Mouse (Mus musculus) heart, embryonic 16.5 days (tissue): Measurements from ENCODE around the gene Fam98c. TPM values are rescaled to one million over a fixed set of nuclear protein-coding genes. Genes with fewer than 3 reads are reported as not detected.
"Not testable (repeated sequence)": the region's sequence is repeated elsewhere in the genome, so short reads cannot be mapped to it uniquely, and the experiment has no call there.

Experiments
- ATAC-seq: fragments of 200-750 bp; cut with Nextera tagmentation; replicated peaks from 2 replicates; pipeline ENCODE4 v1.8.0; 2017; ENCODE audit warnings: moderate number of reproducible peaks; ENCODE audit not compliant: insufficient read depth, low FRiP score; ENCODE audit errors: extremely low read depth
- H3K27ac ChIP-seq: fragments of 300-500 bp; sonication (generic); 2 replicates; pipeline ENCODE4 v1.5.1; 2014; ENCODE audit warnings: mild to moderate bottlenecking, low read length, control low read depth, moderate library complexity
- H3K27me3 ChIP-seq: fragments of 300-500 bp; sonication (generic); 2 replicates; pipeline ENCODE4 v1.6.1; 2014; ENCODE audit warnings: low read length, mixed read lengths; ENCODE audit not compliant: control insufficient read depth, insufficient read depth
- H3K36me3 ChIP-seq: fragments of 300-500 bp; sonication (generic); 2 replicates; pipeline ENCODE4 v1.6.1; 2014; ENCODE audit not compliant: control insufficient read depth, insufficient read depth
- H3K4me1 ChIP-seq: fragments of 300-500 bp; sonication (generic); 2 replicates; pipeline ENCODE4 v1.6.1; 2014; ENCODE audit warnings: low read length, mixed read lengths; ENCODE audit not compliant: control insufficient read depth, insufficient read depth
- H3K4me2 ChIP-seq: fragments of 300-500 bp; sonication (generic); 2 replicates; pipeline ENCODE4 v1.6.1; 2014; ENCODE audit warnings: low read depth, mild to moderate bottlenecking, control low read depth, low read length
- H3K4me3 ChIP-seq: fragments of 300-500 bp; sonication (generic); 2 replicates; pipeline ENCODE4 v1.5.1; 2014; ENCODE audit warnings: mild to moderate bottlenecking, control low read depth, low read length
- H3K9ac ChIP-seq: fragments of 300-500 bp; sonication (generic); 2 replicates; pipeline ENCODE4 v1.6.1; 2014; ENCODE audit warnings: low read length, control low read depth
- H3K9me3 ChIP-seq: fragments of 300-500 bp; sonication (generic); replicated peaks from 2 replicates; pipeline ENCODE4 v1.6.1; 2016; ENCODE audit warnings: low read length; ENCODE audit not compliant: control insufficient read depth
- WGBS: fragments of 180-500 bp; shearing (Covaris S2); extraction: QIAGEN DNeasy Blood & Tissue Kit; methylation state at CpG from one replicate; pipeline ENCODE4 v1.1.7; 2014; 5-methylcytosine and 5-hydroxymethylcytosine counted together
- polyA plus RNA-seq: library from polyadenylated mRNA; unstranded; fragments of >200 nt; fragmentation: Nextera tagmentation; extraction: Ambion mirVana; gene quantifications from 2 replicates; pipeline ENCODE4 v1.2.1, GENCODE M21; 2015

The Fam98c gene
- 17.3 and 18.8 TPM in 2 replicates for polyA plus RNA-seq

DNA sequence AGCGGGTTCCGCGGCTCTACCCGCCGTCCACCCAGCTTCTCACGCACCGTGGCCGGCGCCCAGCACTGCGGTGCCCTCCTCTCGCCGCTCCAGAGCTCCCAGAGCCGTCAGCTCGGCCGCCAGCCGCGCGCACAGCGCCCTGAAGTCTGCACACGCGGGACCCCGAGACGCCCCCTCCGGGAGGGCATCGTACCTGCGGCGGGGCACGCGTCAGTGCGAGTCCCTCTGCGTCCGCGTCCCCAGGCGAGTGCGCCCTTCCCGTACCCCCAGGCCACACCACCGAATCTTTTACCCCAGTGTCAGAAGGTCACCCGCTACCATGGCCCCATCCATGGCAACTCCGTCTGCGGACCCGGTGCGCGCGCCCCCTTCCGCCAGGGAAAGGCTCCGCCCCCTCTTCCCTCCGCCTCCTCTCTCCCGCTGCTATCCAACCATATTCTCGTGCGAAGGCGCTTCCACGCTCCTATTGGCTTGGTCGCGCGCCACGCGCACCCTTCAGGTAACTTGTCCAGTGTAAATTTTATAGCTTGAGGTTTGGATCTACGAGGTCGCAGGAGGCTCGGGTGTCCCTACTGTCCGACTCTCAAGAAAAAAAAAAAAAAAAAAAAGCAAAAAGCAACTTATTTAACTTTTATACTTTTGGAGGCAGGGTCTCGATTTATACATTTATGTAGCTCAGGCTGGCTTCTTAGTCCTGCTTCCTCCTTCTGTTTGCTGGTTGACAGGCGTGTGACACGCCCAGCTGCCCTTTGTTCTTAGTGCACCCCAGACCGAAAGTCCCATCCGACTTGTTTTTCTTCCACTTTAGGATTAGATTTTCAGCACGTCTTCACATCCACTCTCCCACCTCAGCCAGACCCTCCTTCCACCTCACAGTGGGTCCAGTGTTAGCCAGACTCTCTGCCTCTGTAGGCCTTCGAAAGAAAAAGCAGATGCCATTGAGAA, at the start of gene Fam98c:
TSS of gene Fam98c (minus strand) at position 397 of the 945 bp plus-strand sequence.
- WGBS = 3% methylated on average over 68 of the region's 68 CpGs
- Histone ChIP-seq H3K9me3 (0 out of 2 replicates have a peak, but pooled peaks cover 2% of the 10 kb centered on the region), H3K27me3 (peaks cover 21% of the 10 kb centered on the region)

DNA sequence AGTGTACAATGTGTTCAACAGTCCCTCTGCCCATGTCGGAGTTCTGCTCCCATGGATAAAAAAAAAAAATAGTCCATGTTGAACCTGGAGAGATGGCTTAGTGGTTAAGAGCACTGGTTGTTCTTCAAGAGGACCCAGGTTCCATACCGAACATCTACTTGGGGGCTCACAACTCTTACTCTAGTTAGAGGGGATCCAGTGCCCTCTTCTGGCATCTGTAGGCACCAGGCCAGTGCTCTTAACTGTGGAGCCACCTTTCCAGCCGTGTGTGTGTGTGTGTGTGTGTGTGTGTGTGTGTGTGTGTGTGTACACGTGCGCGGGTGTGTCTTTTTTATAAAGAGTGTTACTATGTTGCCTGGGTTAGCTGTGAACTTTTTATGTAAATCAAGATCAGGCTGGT, 46.5 kb upstream of the Fam98c start:
- Histone ChIP-seq H3K27me3 (no peaks in the 10 kb centered on the region), H3K4me2 (no peak overlapping the region), H3K36me3 (no peaks in the 10 kb centered on the region), H3K27ac (no peak overlapping the region), H3K4me1 (no peaks in the 10 kb centered on the region), H3K4me3 (no peak overlapping the region), H3K9ac (no peak overlapping the region), H3K9me3 (no peaks in the 10 kb centered on the region)
- no peak for ATAC-seq
- WGBS = 81% methylated on average over 6 of the region's 6 CpGs

More for the DNA sequence above, at the start of gene Fam98c:
- peak within 1 kb of the TSS; percentile 96 for H3K4me2 ChIP-seq
- H3K4me1 ChIP-seq = peaks cover 10% of the 10 kb centered on the region
- ATAC-seq = peak; percentile 86
- peak within 1 kb of the TSS; percentile 86 for H3K27ac ChIP-seq
- peaks cover 5% of the 10 kb centered on the region for H3K36me3 ChIP-seq
- peak within 1 kb of the TSS; percentile 89 for H3K9ac ChIP-seq
- H3K4me3 ChIP-seq = peak within 1 kb of the TSS; percentile 93

GRCm38 (mm10) chr7:29194230-29194629, 38.2 kb upstream of the Fam98c start:
- H3K4me3 ChIP-seq, H3K4me1 ChIP-seq, H3K27me3 ChIP-seq, ATAC-seq, H3K4me2 ChIP-seq, H3K9ac ChIP-seq, H3K36me3 ChIP-seq, H3K27ac ChIP-seq, H3K9me3 ChIP-seq: not testable (repeated sequence)
- WGBS = 70% methylated on average over 1 of the region's 1 CpGs

DNA sequence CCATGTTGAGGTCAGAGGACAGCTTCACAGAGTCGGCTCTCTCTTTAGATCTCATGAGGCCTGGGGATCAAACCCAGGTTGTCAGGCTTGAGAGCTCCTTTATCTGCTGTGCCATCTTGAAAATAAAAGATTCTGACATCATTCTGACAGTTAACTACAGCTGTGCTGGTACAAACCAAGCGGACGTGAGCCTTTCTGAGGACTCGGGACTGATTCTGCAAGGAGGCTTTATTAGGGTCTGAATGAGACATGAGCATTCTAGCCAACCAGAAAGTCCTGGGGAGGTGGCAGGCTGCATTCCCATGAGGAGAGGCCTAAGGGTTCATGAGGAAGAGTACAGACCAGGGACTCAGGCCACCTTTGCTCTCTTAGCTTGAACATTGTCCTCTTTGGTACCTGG, 25.3 kb upstream of the Fam98c start:
- not testable (repeated sequence) for ATAC-seq

DNA sequence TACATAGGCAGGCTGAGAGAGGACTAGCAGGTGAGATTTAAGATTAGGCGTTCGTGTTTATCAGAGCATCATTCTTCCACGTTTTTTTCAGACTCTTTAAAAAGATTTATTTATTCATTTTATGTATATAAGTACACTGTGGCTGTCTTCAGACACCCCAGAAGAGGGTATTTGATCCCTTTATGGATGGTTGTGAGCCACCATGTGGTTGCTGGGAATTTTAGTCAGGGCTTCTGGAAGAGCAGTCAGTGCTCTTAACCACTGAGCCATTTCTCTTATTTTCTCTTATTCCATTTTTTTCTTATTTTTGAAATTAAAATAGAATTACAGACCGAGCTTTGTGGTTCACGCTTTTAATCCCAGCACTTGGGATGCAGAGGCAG, 24.8 kb upstream of the Fam98c start:
- no peaks in the 10 kb centered on the region for H3K27me3 ChIP-seq
- H3K4me3 ChIP-seq = peak overlapping the region; percentile 72
- H3K9me3 ChIP-seq = no peaks in the 10 kb centered on the region
- no peak overlapping the region for H3K9ac ChIP-seq
- WGBS = 41% methylated on average over 5 of the region's 5 CpGs
- H3K4me1 ChIP-seq = peaks cover 12% of the 10 kb centered on the region
- no peak for ATAC-seq
- H3K36me3 ChIP-seq = peaks cover 1% of the 10 kb centered on the region; the same call in 1 of the 2 replicates
- H3K27ac ChIP-seq = no peak overlapping the region; the same call in 1 of the 2 replicates
- H3K4me2 ChIP-seq = peak overlapping the region; percentile 66

More for the DNA sequence above, 25.3 kb upstream of the Fam98c start:
- H3K4me3 ChIP-seq, H3K27me3 ChIP-seq, H3K4me2 ChIP-seq, H3K9ac ChIP-seq, H3K36me3 ChIP-seq, H3K27ac ChIP-seq, H3K9me3 ChIP-seq: not testable (repeated sequence)
- H3K4me1 ChIP-seq = peaks cover 12% of the 10 kb centered on the region
- 88% methylated on average over 4 of the region's 4 CpGs for WGBS

GRCm38 (mm10) chr7:29180077-29180853, 24.2 kb upstream of the Fam98c start, which contains the start of gene Psmd8:
Psmd8 (minus strand) TSS chr7:29180701.
- peak within 1 kb of the TSS; percentile 58 for H3K27ac ChIP-seq
- H3K4me3 ChIP-seq = peak within 1 kb of the TSS; percentile 72
- under 1% methylated on average over 62 of the region's 62 CpGs for WGBS
- peak within 1 kb of the TSS; percentile 86 for H3K9ac ChIP-seq
- H3K36me3 ChIP-seq = peaks cover 7% of the 10 kb centered on the region
- no peaks in the 10 kb centered on the region for H3K9me3 ChIP-seq
- H3K4me2 ChIP-seq = peak within 1 kb of the TSS; percentile 92
- peaks cover 12% of the 10 kb centered on the region for H3K4me1 ChIP-seq
- peak; percentile 98 for ATAC-seq
- no peaks in the 10 kb centered on the region for H3K27me3 ChIP-seq

GRCm38 (mm10) chr7:29179323-29179722, 23.3 kb upstream of the Fam98c start:
- H3K4me1 ChIP-seq = peaks cover 12% of the 10 kb centered on the region
- no peaks in the 10 kb centered on the region for H3K9me3 ChIP-seq
- H3K4me3 ChIP-seq = peak overlapping the region; percentile 72
- H3K36me3 ChIP-seq = peaks cover 16% of the 10 kb centered on the region
- 26% methylated on average over 7 of the region's 7 CpGs for WGBS
- H3K27ac ChIP-seq = 0 out of 2 replicates have a peak overlapping the region, but pooled peaks have one; percentile 10
- H3K4me2 ChIP-seq = peak overlapping the region; percentile 92
- H3K27me3 ChIP-seq = no peaks in the 10 kb centered on the region
- peak overlapping the region; percentile 86 for H3K9ac ChIP-seq
- ATAC-seq = no peak

DNA sequence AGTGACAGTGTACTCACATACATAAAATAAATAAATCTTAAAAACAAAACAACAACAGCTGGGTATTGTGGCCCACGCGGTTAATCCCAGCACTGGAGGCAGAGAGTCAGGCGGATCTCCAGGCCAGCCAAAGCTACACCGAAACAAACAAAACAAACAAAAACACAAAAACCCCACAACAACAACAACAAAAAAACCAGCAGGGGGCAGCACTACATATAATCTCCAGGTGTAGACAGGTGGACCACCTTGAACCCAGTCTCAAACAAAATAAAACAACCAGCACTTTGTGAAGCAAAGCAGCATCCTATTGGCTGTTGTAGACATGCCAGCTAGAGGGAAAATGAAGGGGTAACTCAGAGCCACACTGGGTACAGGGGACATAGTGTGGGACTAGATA, 22.1 kb upstream of the Fam98c start:
- Histone ChIP-seq H3K4me3 (no peak overlapping the region), H3K9ac (no peak overlapping the region), H3K9me3 (no peaks in the 10 kb centered on the region), H3K27ac (no peak overlapping the region), H3K36me3 (peaks cover 24% of the 10 kb centered on the region), H3K4me2 (no peak overlapping the region), H3K27me3 (peaks cover 8% of the 10 kb centered on the region), H3K4me1 (peaks cover 12% of the 10 kb centered on the region)
- no peak for ATAC-seq
- WGBS = 91% methylated on average over 4 of the region's 4 CpGs
